ENCODE assay signal across 15 mouse cellular contexts in genomic region chr9:65998965-65999364, GRCm38 (mm10).
"Had no signal": no experiment of that assay in that cellular context is flagged by ENCODE, and none has a peak within 500 bp of the region (broad histone marks: within the 10 kb centered on the region; RNA-seq: fewer than 3 reads in every experiment).

No protein-coding gene starts in this region.

- H3K9me3 ChIP-seq: liver, embryonic 15.5 days; midbrain, embryonic 13.5 days; neural tube, embryonic 13.5 days had no signal

- H3K27ac ChIP-seq: kidney, postnatal 0 days; liver, embryonic 15.5 days; midbrain, embryonic 13.5 days; neural tube, embryonic 13.5 days had no signal

- H3K4me2 ChIP-seq: liver, embryonic 11.5 days; liver, embryonic 15.5 days; midbrain, embryonic 13.5 days; neural tube, embryonic 13.5 days had no signal

- H3K27me3 ChIP-seq: liver, embryonic 15.5 days; midbrain, embryonic 13.5 days; neural tube, embryonic 13.5 days had no signal

- ATAC-seq: lung, postnatal 0 days; midbrain, embryonic 13.5 days had no signal

- DNase-seq: kidney, adult 11 months; kidney, adult 9 months; kidney, postnatal 36 days; layer of hippocampus, adult 9-11 months; layer of hippocampus, postnatal 36 days; lung, adult 2 months; spleen, adult 18-20 months; thymus, adult 18-20 months; thymus, postnatal 14 days had no signal

- H3K4me1 ChIP-seq: liver, embryonic 15.5 days had no signal

- H3K9ac ChIP-seq: liver, embryonic 15.5 days; midbrain, embryonic 13.5 days; neural tube, embryonic 13.5 days had no signal

- H3K4me3 ChIP-seq: liver, embryonic 15.5 days; midbrain, embryonic 13.5 days; neural tube, embryonic 13.5 days had no signal
